Mouse (Mus musculus) CD4-positive, CD25-positive, alpha-beta regulatory T cell, adult 2 months (primary cell): ENCODE measurements around the gene Asb8.

Experiments used
- DNase-seq: peaks from one replicate; pipeline ENCODE4 v3.0.0-alpha.2; 2012; ENCODE audit warnings: low read depth, low spot score

Gene Asb8

DNA sequence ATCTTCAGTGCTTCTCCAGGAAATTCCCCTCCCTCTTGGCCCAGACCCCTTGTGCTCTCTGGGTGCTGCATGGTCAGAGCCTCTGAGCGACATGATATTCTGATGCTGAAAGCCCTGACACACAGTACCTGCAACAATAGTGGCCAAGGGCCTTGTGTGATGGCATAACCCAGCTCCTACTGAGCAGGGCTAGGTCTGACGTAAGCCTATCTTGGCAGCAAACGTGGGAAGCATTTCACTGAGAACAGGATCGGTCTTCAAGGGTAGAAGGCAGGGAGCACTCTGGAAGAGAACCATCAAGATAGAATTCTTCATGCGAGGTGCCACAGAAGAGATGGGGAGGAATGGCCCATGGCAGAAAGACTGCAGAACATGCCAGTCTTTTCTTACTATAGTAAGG is at the start of gene Asb8:
Asb8 (minus strand) TSS at position 101 of the 400 bp plus-strand sequence.
- no peak for DNase-seq

GRCm38 (mm10) chr15:98214130-98214529 is 48.7 kb upstream of the Asb8 start:
- DNase-seq = no peak

DNA sequence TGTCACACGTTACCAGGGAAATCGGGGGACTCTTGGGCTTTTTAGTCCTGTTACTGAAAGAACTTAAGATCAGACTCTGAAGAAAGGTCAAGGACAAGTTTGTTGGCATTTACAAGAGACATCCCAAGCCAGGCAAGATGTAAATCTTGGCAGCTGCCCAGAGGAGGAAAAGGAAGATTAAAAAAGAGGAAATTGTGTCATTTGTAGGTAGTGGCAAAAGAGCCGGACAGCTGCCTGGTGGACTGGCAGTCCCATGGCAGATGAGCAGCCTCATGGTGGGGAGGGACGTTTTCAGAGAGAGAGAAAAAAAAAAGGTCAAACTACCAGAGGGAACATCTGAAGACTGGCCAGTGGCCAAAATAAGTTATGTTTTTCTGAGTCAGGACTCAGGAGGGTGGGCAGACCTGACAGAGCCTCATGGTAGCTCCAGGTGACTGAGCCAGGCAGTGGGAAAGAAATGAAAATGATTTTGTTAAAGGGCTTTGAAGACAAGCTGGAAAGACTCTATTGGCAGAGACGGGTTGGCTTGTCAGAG is 48.0 kb upstream of the Asb8 start:
- DNase-seq = no peak

- no peak for DNase-seq
These were observed 44.3 kb upstream of the Asb8 start for GRCm38 (mm10) chr15:98209676-98210075.

GRCm38 (mm10) chr15:98195442-98195841 is 30.0 kb upstream of the Asb8 start, which contains the start of gene Olfr288:
Olfr288 (minus strand) TSS chr15:98195542.
- no peak for DNase-seq

DNA sequence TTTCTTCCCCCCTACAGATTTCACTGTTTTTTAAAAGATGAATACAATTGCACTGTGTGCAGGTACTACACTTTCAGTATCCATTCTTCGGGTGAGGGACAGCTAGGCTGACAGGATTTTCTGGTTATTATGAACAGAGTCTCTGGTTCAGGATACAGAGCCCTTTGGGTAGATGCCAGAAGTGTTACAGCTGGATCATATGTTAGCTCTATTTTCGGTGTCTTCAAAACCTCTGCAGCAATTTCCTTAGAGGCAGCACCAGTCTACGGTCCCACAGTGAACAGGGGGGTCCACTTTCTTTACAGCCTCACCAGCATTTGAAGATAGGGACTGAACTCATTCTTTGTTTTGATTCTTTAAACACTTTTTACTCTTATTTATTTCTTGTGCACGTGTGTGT is 19.0 kb upstream of the Asb8 start:
- DNase-seq = no peak

GRCm38 (mm10) chr15:98181856-98182570 is 16.6 kb upstream of the Asb8 start:
- DNase-seq = no peak

DNA sequence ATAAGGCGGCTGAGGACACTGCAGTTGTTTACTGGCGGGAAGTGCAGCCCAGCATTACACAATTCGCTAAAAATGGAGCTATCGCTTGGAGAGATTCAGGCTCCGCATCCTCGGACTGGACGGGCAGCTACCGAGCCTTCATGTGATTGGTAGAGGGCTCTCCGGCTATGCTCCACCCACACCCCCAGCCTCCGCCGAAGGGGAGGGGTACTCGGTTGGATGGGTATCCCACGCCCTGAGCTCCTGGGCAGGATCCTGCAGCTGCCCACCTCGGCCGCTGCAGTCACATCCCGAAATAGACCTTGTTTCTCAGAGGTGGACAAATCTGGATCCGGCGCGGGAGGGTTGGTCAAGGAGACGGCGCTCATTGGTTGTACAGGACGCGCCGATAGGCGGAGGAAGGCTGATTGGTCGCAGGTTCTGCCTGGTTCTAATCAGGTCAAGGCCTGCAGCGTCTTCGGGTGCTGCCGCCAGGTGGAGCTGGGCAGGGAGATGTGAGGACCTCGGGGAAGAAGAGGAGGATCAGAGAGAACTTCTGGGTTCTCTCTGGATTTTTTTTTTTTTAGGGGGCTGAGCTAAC is 15.8 kb upstream of the Asb8 start:
- peak; percentile 87 for DNase-seq

DNA sequence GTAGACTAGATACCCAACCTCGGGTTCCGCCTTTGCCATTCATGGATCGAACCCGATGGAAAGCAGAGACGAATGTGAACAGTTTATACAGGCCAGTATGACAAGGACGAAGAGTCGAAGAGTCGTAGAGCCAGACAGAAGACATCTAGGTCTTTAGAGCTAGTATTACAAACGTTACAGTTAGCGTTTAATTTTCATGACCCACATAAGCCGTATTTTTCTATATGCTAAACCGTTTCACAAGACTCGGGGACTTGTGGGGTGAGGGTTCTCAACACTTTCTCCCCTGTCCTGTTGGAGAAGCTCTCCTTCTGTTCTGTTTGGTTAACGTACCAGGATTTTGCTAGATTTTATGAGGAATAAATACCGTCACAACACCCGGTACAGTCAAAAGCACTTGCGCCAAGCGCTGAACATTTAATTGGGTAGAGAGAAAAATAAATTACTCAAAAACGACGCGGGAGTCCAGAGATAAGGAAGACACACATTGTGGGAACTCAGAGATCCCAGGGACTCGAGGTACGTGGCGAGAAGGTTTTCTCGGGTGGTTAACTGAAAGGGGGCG is 15.2 kb upstream of the Asb8 start:
- no peak for DNase-seq

- DNase-seq = no peak
These were observed 11.9 kb upstream of the Asb8 start for GRCm38 (mm10) chr15:98177320-98177719.

DNA sequence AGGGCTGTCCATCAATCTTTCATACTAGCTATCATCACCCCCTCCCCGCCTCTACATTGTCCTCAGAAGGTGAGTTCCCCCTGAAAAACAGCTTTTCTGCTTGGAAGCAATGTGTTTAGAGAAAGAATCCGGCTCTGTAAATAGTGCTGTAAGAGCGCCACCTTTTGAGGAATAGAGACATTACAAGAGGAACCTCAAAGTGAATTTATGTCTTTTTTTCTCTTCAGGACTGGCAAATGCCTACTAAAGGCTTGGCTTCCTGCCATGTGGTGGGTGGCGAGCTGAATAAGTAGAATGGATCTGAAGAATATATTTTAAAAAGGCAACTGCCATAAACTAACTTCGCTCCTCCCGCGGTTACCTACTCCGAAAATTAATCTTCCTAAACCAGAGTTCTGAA is 8.4 kb upstream of the Asb8 start:
- DNase-seq = peak; percentile 66

GRCm38 (mm10) chr15:98172113-98172512 is 6.7 kb upstream of the Asb8 start:
- no peak for DNase-seq

DNA sequence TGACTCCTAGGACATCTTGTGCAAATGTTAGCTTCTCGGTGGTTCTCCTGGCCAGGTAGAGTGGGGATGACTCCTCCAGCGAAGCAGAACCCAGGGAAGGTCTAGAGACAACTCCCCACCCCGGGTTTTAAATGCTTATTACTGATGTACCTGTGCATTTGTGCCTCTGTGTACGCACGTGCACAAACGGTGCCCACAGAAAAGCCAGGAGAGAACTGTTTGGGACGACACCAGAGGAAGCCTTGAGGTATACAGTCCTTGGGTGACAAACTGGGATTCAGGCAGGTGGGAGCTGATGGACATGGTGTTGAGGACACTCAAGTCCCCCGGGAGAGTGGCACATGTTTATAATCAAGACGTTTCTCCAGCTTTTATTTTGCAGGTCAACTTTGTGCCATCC is 5.5 kb upstream of the Asb8 start:
- DNase-seq = no peak

GRCm38 (mm10) chr15:98170365-98170764 is 4.9 kb upstream of the Asb8 start:
- DNase-seq = peak; percentile 12

GRCm38 (mm10) chr15:98168622-98169004 is 3.2 kb upstream of the Asb8 start:
- no peak for DNase-seq

- peak; percentile 94 for DNase-seq
These were observed 2.5 kb upstream of the Asb8 start for GRCm38 (mm10) chr15:98167645-98168621.

GRCm38 (mm10) chr15:98166963-98167644 is 1.7 kb upstream of the Asb8 start, which contains the start of gene Ccdc184:
Ccdc184 (plus strand) TSS chr15:98167158.
- no peak for DNase-seq

GRCm38 (mm10) chr15:98162561-98162960 is 2.9 kb downstream of the Asb8 start:
- no peak for DNase-seq

DNA sequence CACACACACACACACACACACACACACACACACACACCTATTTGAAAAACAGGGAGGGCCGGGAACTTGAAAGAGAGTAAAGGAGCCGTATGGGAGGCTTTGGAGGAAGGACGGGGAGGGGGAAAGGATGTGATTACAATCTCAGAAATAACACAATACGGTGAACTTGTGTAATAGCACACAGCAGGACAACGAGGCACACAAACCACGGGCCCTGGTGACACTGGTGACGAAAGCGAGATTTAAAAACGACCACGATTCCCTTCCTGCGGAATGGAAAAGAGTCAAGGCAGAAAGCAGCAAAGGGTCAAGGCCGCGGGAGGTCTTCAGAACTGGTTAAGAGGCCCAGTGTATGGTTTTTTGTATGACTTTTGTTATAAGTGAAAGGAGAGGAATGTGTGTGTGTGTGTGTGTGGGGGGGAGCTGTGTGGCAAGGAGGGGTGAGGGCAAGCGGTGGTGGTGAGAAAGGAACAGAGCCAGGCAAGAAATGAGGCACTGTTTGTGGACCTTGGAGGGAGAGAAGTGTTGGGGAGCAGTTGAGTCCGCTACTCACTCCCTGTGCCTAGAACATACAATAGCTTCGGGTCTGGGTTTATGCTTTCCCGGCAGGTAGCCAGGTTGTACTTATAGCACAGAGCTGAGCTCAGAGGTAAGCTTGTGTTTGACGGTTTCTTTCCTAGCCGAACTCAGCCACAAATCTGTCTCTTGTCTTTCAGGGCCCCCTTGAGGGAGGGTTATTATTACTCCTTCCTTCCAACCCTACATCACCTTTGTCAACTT is 4.2 kb downstream of the Asb8 start:
- no peak for DNase-seq

DNA sequence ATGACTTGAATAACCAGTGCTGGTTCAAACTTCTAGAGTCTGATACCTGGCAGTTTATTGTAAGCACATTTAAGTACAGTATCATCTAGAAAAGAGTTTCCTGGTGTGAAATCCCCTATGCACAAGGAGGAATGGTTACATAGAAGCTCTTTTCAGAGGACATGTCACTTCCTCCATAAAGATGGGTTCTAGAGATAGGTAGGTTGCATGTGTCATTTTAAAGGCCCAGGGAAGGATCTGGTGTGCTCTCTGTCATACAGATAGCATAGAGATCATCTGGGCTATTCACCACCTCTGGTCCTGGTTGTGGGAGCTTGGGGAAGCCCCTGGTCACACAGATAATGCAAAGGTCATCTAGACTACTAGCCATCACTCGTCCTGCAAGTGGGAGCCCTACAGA is 8.2 kb downstream of the Asb8 start:
- DNase-seq = no peak
